Mouse (Mus musculus): ENCODE data around the gene Atg5.

- TF ChIP-seq CTCF (IDR thresholded peaks at IDR 0.05; ENCODE audit: borderline replicate concordance, insufficient read depth, low read length) (no peak), POLR2A (IDR thresholded peaks at IDR 0.05; ENCODE audit: low read depth, low read length) (no peak)
These were observed 58.9 kb downstream of the Atg5 start for GRCm38 (mm10) chr10:44327057-44327456.

Measured in embryonic fibroblast, embryonic 13.5 days (primary cell).